Mouse (Mus musculus) layer of hippocampus, adult 18-20 months (tissue): Measurements from ENCODE around the gene Stac. TPM values are rescaled to one million over a fixed set of nuclear protein-coding genes. Genes with fewer than 3 reads are reported as not detected.

Experiments used
- DNase-seq, 2 experiments: peaks; one replicate each; pipeline ENCODE4 v3.0.0; 2022; ENCODE audit warnings: low spot score in 2 of 2
- total RNA-seq, 2 experiments: library from RNA; stranded (reverse); gene quantifications; 2 replicates each; pipeline ENCODE4 v1.2.3; 2021

The Stac gene
- total RNA-seq, 2 experiments from 2014 or later: 5.0 to 7.1 TPM

- DNase-seq: no peak
Observed at GRCm38 (mm10) chr9:111522226-111522625, 167.9 kb downstream of the Stac start.

DNA sequence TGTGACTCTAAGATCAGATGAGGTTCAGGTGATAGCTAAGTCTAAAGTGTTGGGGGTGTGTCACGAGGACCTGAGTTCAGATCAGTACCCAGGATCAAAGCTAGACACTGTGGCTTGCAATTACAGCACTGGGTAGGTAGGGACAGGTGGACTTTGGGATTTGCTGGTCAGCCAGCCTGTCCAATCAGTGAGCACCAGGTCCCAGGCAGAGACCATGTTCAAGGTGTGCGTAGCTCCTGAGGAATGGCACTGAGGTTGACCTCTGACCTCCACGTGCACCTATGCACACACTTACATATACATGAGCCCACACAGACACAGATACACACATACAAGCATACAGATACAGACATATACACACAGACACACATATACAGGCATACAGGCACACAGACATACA lies 174.6 kb downstream of the Stac start:
- no peak for DNase-seq

- no peak for DNase-seq
Observed at GRCm38 (mm10) chr9:111514586-111515473, 175.3 kb downstream of the Stac start.
